Mouse (Mus musculus) hindbrain, embryonic 11.5 days (tissue): ENCODE measurements around the gene Mpdu1. TPM values are rescaled to one million over a fixed set of nuclear protein-coding genes. Genes with fewer than 3 reads are reported as not detected.

ENCODE experiments used
- ATAC-seq: fragments of 200-750 bp; cut with Nextera tagmentation; 2 replicates; pipeline ENCODE4 v1.8.0; 2017; ENCODE audit warnings: mild to moderate bottlenecking, moderate TSS enrichment, moderate library complexity; ENCODE audit not compliant: low FRiP score
- DNase-seq: peaks from one replicate; pipeline ENCODE4 v3.0.0-alpha.2; 2015; ENCODE audit warnings: low spot score
- H3K27ac ChIP-seq: fragments of 300-500 bp; sonication (generic); 2 replicates; pipeline ENCODE4 v1.5.1; 2014; ENCODE audit warnings: mild to moderate bottlenecking, low read depth, low read length
- H3K27me3 ChIP-seq: fragments of 300-500 bp; sonication (generic); 2 replicates; pipeline ENCODE4 v1.6.1; 2014; ENCODE audit warnings: mild to moderate bottlenecking, low read length, moderate library complexity, mixed read lengths; ENCODE audit not compliant: control insufficient read depth, insufficient read depth
- H3K36me3 ChIP-seq: fragments of 300-500 bp; sonication (generic); 2 replicates; pipeline ENCODE4 v1.6.1; 2014; ENCODE audit warnings: mild to moderate bottlenecking, low read length, moderate library complexity, mixed read lengths; ENCODE audit not compliant: control insufficient read depth, insufficient read depth
- H3K4me1 ChIP-seq: fragments of 300-500 bp; sonication (generic); replicated peaks from 2 replicates; pipeline ENCODE4 v1.6.1; 2014; ENCODE audit warnings: low read length, mixed read lengths; ENCODE audit not compliant: control insufficient read depth, insufficient read depth
- H3K4me2 ChIP-seq: fragments of 300-500 bp; sonication (generic); replicated peaks from 2 replicates; pipeline ENCODE4 v1.6.1; 2014; ENCODE audit warnings: mild to moderate bottlenecking, low read depth, low read length
- H3K4me3 ChIP-seq: fragments of 300-500 bp; sonication (generic); 2 replicates; pipeline ENCODE4 v1.5.1; 2014; ENCODE audit warnings: low read depth, low read length
- H3K9ac ChIP-seq: fragments of 300-500 bp; sonication (generic); 2 replicates; pipeline ENCODE4 v1.6.1; 2014; ENCODE audit warnings: low read depth, low read length
- H3K9me3 ChIP-seq: fragments of 300-500 bp; sonication (generic); 2 replicates; pipeline ENCODE4 v1.6.1; 2016; ENCODE audit warnings: low read length; ENCODE audit not compliant: control insufficient read depth
- WGBS: fragments of 180-500 bp; shearing (Covaris S2); extraction: QIAGEN DNeasy Blood & Tissue Kit; methylation state at CpG from one replicate; pipeline ENCODE4 v1.1.7; 2014; 5-methylcytosine and 5-hydroxymethylcytosine counted together
- polyA plus RNA-seq: library from polyadenylated mRNA; unstranded; fragments of >200 nt; fragmentation: Nextera tagmentation; extraction: Ambion mirVana; gene quantifications from 2 replicates; pipeline ENCODE4 v1.2.1, GENCODE M21; 2014

Mpdu1 gene
- 28.0 and 45.3 TPM in 2 replicates for polyA plus RNA-seq

DNA sequence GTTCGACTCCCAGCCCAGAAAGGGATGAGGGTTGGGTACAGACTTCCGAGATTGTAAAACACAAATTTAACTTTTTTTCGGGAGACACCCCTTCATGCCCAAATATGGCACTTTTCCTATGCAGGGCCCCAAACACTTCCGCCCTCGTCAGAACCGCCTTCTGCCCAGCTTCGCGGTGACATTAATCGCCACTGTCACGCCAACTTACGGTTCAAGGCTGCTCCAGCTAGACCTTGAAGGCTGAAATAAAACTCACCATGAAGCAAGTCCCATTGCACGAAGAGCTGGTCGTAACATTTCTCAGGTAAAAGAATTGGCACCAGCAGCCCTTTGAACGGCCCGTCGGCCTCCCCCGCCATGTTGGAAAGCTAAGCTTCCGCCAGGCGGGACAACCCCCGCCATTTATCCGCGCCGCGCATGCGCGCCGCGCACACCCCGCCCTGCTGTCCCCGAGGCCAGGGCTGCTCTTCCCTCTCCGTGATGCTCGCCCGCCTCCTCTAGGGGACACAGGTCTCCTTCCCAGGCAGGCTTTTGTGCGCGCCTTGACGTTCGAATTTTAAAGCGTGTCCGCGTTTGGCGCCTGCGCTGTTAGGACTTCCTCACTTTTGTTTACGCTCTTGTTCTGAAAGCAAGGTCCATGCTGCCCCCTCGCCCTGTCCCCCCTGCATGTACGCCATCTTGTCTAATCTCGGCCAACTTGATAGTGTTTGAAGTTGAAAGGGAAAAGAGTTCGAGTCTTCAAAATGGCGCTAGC is at the start of gene Mpdu1:
Gene Mpdu1, minus strand, starts transcription at position 430 of the 754 bp plus-strand sequence.
- Histone ChIP-seq H3K4me3 (peak within 1 kb of the TSS; percentile 50), H3K36me3 (peaks cover 9% of the 10 kb centered on the region; the same call in 1 of the 2 replicates), H3K9ac (peak within 1 kb of the TSS; percentile 67), H3K27ac (peak within 1 kb of the TSS; percentile 79), H3K4me1 (peaks cover 4% of the 10 kb centered on the region; the same call in 1 of the 2 replicates), H3K9me3 (no peaks in the 10 kb centered on the region), H3K27me3 (no peaks in the 10 kb centered on the region), H3K4me2 (peak within 1 kb of the TSS; percentile 38)
- DNase-seq = peak; percentile 97
- ATAC-seq = peak; percentile 95
- WGBS = under 1% methylated on average over 48 of the region's 48 CpGs

DNA sequence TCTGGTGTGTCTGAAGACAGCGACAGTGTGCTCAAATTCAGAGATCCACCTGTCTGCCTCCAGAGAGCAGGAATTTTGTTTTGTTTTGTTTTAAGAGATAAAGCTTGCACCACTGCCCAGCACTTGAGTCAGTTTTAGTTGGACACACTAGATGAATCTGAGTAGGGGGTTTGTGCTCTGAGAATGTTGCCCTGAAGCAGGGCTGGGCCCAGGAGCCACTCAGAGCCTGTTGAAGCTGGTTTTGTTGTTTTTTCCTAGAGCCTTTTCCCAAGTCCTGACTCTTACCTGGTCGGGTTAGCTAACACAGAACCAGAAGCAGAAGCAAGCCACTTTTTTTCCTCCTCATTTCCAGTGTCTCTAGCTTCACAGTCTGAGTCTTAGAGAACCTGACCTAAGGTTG is 48.6 kb upstream of the Mpdu1 start:
- Histone ChIP-seq H3K4me1 (no peaks in the 10 kb centered on the region), H3K9ac (no peak overlapping the region), H3K36me3 (no peaks in the 10 kb centered on the region), H3K27ac (no peak overlapping the region), H3K4me2 (no peak overlapping the region), H3K27me3 (no peaks in the 10 kb centered on the region), H3K4me3 (no peak overlapping the region), H3K9me3 (no peaks in the 10 kb centered on the region)
- no peak for DNase-seq
- 71% methylated on average over 2 of the region's 2 CpGs for WGBS
- ATAC-seq = no peak

DNA sequence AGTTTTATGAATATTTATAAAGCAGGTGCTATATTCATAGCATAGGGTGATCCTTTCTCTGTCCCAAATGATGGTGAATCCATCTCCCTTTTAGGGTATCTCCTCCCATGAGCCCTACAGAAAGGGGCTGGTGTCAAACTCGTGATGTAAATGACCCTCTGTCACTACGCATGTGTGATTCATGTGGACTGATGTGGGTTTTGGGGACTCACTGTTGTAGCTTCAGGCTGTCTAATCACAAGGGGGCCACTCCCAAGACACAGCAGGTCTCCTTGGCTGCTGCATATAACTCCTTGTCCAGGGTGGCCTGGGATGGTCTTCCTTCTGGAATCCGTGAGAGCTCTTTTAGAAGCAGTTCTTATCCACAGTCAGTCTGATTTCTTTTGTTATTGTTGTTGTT is 48.0 kb upstream of the Mpdu1 start:
- H3K27ac ChIP-seq = no peak overlapping the region
- no peaks in the 10 kb centered on the region for H3K36me3 ChIP-seq
- H3K4me3 ChIP-seq = no peak overlapping the region
- no peak overlapping the region for H3K9ac ChIP-seq
- H3K27me3 ChIP-seq = no peaks in the 10 kb centered on the region
- H3K9me3 ChIP-seq = no peaks in the 10 kb centered on the region
- WGBS = 70% methylated on average over 3 of the region's 3 CpGs
- DNase-seq (no peak), ATAC-seq (no peak)
- no peaks in the 10 kb centered on the region for H3K4me1 ChIP-seq
- no peak overlapping the region for H3K4me2 ChIP-seq

DNA sequence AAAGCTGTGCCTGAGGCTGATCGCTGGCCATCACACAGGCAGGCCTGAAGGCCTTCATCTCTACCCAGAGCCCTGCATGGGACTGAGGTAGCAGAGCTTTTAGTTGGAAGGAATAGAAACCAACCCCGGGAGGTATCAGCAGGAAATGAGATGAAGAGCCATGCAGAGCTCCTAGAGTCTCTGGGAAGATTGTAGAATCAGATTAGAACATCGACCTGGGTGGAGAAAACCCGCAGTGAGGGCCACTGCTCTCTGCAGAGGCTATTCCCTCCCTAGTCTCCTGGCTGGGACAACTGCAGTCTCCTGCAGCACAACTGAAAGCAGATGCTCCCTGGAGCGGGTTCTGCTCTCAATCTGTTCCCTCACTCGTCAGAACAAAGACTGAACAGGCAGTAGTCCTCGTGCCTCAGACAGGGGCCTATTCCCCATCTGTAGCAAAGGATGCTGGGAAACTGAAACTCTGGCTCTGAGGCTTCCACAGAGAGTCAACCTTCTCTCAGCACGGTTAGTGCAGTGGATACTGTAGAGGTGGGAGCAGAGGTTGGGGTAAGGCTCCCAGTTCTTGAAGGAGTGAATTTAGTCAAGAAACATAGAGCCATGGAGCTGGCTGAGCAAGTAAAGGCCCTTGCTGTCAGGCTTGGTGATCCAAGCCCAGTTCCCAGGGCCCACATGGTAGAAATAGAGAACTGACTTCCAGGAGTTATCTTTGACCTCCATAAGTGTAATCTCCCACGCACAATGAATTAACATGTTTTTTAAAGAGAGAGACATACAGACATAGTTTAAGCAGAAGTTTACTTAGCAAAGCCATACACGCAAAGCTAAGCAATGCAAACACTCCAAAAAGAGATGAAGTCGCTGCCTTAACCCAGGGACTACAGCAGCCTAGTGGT is 47.4 kb upstream of the Mpdu1 start:
- no peaks in the 10 kb centered on the region for H3K27me3 ChIP-seq
- H3K4me1 ChIP-seq = no peaks in the 10 kb centered on the region
- no peak overlapping the region for H3K4me2 ChIP-seq
- no peaks in the 10 kb centered on the region for H3K36me3 ChIP-seq
- H3K27ac ChIP-seq = no peak overlapping the region
- no peak overlapping the region for H3K4me3 ChIP-seq
- 54% methylated on average over 11 of the region's 11 CpGs for WGBS
- no peak overlapping the region for H3K9ac ChIP-seq
- no peaks in the 10 kb centered on the region for H3K9me3 ChIP-seq
- DNase-seq (no peak), ATAC-seq (no peak)

- Histone ChIP-seq H3K36me3 (no peaks in the 10 kb centered on the region), H3K27ac (no peak overlapping the region), H3K4me3 (no peak overlapping the region), H3K27me3 (no peaks in the 10 kb centered on the region), H3K9me3 (no peaks in the 10 kb centered on the region), H3K4me1 (no peaks in the 10 kb centered on the region), H3K4me2 (no peak overlapping the region), H3K9ac (no peak overlapping the region)
- ATAC-seq (no peak), DNase-seq (no peak)
- 65% methylated on average over 3 of the region's 3 CpGs for WGBS
Measured at GRCm38 (mm10) chr11:69708614-69709265, 46.3 kb upstream of the Mpdu1 start.

DNA sequence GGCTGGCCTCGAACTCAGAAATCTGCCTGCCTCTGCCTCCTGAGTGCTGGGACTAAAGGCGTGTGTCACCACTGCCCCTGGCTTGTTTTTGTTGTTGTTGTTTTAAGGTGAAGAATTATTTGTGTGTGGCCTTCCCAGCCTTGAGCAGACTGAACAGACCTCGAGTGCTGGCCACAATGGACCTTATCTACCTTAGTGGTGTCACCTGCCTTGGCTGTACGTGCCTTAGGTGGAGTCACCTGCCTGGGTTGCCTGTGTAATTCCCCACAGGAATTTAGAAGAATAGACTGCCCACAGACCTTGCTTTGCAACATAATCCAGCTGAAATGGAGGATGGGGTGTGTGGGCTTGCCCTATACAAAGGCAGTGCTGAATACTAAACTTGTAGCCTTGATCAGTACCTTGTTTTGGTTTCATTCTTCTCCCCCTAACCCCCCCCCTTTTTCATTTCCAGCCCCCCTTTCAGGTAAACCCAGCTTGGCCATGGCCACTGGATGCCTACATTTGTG is 45.5 kb upstream of the Mpdu1 start:
- H3K27me3 ChIP-seq = no peaks in the 10 kb centered on the region
- WGBS = 91% methylated on average over 4 of the region's 4 CpGs
- H3K36me3 ChIP-seq = no peaks in the 10 kb centered on the region
- no peak overlapping the region for H3K4me2 ChIP-seq
- ATAC-seq (no peak), DNase-seq (no peak)
- no peaks in the 10 kb centered on the region for H3K4me1 ChIP-seq
- H3K9me3 ChIP-seq = no peaks in the 10 kb centered on the region
- no peak overlapping the region for H3K9ac ChIP-seq
- H3K27ac ChIP-seq = no peak overlapping the region
- no peak overlapping the region for H3K4me3 ChIP-seq

DNA sequence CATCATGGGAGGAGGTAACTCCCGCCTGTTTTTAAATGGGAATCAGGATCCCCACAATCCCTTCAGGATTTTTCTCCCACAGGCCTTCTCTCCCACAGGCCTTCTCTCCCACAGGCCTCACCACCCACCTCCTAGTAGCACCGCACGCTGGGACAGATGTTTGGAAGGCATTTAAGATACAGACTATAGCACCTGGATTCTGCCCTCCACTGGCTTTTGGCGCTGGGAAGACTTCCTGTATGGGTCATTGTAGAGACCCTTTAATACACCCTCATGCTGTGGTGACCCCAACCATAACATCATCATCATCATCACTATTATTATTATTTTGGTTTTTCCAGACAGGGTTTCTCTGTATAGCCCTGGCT is 45.0 kb upstream of the Mpdu1 start:
- WGBS = 90% methylated on average over 4 of the region's 4 CpGs
- DNase-seq (no peak), ATAC-seq (no peak)
- no peak overlapping the region for H3K4me2 ChIP-seq
- H3K9me3 ChIP-seq = no peaks in the 10 kb centered on the region
- H3K4me1 ChIP-seq = no peaks in the 10 kb centered on the region
- H3K27ac ChIP-seq = no peak overlapping the region
- no peaks in the 10 kb centered on the region for H3K36me3 ChIP-seq
- no peak overlapping the region for H3K9ac ChIP-seq
- no peak overlapping the region for H3K4me3 ChIP-seq
- H3K27me3 ChIP-seq = no peaks in the 10 kb centered on the region

DNA sequence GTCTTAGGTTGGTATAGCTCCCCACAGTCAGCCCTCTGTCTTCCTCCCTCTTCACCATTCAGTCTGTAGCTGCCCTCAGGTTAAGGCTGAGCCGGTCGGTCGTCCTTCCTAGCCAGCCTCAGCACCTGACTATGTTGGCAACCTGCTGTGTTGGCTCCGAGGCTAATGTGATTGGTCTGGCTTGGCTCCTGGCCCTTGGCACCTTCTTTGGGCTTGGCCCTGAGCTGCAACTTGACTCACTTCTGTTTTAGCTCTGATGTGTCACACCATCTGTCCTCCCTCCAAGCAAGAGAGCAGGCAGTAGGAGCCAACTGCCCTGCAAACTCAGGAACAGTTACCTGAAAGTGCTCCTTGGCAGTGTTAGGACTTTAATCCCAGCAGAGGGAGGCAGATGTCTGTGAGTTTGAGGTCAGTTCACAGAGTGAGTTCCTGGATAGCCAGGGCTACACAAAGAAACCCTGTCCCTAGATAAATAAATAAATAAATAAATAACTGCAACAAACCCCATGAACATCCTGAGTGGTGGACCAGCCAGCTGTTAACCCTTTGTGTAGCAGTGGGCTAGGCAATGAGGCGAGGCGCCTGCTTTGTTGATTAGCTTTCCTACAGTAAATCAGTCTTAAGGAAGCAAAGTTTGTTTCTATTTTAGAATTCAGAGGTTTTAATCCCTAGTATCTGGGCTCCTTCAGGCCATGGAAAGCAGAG is 44.5 kb upstream of the Mpdu1 start:
- no peak for ATAC-seq
- Histone ChIP-seq H3K36me3 (no peaks in the 10 kb centered on the region), H3K4me2 (no peak overlapping the region), H3K4me3 (no peak overlapping the region), H3K27ac (no peak overlapping the region), H3K4me1 (no peaks in the 10 kb centered on the region), H3K27me3 (no peaks in the 10 kb centered on the region), H3K9me3 (no peaks in the 10 kb centered on the region), H3K9ac (no peak overlapping the region)
- no peak for DNase-seq
- WGBS = 47% methylated on average over 6 of the region's 6 CpGs
